Mouse (Mus musculus): ENCODE data around the gene Sgsh.
A peak's percentile ranks its signal among the peaks of the same experiment; 100 is the strongest.

Gene Sgsh

DNA sequence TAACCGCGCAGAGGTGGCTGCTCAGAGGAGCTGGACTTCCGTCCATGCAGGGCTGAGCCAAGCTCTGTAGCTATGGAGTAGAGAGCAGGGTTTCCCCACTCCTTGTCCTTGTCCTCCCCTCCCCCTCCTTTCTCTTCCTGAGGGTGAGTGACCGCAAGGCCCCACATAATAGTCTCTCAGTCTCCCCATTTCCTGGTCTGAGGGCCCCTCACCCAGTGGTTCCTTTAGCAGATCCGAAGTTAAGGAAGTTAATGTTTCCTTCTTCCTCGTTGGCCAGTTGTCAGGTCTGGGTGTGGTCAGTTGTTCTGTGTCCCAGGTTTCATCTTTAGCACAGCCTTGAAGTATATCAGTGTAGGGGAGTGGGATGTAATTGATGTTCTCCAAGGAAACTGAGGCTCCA lies 20.1 kb upstream of the Sgsh start:
- no peak for DNase-seq (ENCODE audit: low read depth)

DNA sequence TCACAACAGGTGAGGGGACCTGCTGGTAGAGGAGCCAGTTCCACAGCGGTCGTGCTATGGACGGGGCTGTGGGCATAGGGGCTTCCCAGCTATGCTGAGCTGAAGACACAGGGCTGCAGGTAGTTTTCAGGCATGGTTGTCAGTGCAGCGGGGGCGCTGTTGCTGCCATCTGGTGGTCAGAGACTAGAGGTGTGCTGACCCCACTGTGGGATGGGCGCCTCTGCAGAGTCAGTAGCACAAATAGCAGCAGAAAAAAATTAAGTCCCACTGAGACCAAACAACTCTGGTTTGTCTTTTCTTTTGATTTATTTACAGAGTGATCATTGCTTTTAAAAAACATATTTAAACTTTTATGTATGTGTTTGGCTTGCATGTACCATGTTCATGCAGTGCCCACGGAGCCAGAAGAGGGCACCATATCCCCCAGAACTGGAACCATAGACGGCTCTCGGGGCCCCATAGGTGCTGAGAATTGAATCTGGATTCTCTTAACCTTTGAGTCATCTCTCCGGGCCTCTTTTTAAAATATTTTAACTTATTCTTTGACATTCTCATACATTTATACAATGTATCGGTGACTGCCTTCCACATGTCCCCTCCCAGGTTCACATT lies 8.3 kb upstream of the Sgsh start:
- peak; percentile 87 for DNase-seq (ENCODE audit: low read depth)

DNA sequence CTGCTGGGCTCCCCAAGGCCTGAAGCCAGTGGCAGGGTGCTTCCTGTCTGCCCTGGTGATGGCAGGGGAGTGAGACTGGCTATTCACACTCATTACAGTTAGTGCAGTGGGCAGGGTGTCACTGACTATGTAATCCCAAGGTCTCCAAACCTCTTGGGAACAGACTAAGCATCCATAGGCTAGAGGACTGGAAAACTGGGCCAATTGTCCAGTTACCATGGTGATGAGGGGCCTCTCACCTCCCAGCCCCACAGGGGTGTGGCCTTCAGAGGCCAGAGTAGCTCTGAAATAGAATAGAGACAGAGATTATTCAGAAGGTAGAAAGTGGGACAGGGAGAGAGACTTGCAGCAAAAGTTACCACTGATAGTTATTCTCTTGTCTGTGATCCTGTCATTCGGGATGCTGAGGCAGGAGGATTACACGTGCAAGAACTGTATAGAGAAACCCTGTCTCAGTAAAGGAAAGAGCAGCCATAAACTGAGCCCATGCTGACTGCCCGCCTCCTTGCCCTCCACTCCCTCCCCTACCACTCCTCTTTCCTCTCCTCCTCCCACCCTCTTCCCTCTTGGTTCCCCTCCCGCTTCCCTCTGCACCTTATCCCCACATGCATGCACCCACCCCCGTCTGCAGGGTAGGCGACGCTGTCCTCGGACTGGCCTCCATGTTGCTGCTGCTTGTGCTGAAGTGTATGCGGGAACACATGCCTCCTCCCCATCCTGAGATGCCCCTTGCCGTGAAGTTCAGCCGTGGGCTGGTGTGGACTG lies 7.6 kb upstream of the Sgsh start:
- no peak for DNase-seq (ENCODE audit: low read depth)

DNA sequence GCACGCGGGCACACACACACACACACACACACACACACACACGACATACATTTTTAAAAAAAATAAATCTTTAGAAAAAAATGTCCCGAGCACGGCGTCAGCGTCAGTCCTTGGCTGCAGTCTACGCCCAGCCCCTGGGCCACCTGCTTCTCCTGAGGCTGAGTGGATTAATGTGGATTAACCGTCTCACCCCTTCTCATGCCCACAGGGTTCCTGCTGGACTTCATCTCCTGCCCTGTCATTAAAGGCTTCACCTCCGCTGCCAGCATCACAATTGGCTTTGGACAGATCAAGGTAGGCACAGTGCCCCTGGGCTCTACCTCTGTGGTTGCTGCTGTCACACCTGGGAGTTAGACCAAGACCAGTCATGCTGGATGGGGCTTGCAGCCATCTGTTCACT lies 3.8 kb upstream of the Sgsh start:
- no peak for DNase-seq (ENCODE audit: low read depth)

DNA sequence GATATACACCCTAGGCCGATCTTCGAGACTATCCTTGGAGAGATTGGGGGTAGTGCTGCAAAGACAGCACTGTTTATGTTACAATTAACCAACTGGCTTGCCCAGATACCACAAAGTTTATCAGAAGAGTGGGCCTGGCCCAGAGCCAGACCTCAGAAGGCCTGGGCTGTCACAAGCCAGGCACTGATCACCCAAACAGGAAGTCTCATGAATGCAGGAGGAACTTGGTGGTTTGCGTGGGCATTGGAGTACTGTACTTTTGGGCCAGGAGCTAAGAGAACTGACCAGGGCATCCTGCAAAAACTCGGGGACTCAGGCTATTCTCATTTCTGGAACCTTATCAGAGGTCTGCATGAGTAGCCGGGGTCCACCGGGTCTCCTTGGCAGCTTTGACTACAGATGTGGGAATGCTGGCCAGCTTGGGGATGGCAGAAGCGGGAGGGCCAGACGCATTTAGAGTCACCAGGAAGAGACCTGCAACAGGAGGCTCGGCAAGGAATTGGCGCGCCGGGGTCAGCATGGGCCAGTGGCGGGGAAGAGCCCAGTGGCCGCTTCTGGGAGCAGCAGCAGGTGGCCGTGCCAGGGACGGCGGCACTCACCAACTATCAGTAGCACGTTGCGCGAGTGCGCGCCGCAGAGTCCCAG lies 416 bp downstream of the Sgsh start:
- DNase-seq (ENCODE audit: low read depth), result peak; percentile 68

DNA sequence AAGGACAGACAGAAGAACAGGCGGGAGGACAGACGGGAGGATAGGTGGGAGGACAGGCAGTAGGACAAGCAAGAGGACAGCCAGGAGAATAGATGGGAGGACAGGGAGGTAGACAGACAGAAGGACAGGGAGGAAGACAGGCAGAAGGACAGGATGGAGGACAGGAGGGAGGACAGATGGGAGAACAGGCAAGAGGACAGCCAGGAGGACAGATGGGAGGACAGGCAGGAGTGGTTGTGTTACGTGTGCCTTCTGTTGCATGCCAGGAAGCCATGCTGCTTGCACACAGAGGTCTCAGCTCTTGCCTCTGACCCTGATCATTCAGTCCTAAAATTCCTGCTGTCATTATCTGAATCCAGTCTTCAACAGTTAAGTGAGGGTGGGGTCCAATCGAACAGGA lies 1.4 kb downstream of the Sgsh start:
- no peak for DNase-seq (ENCODE audit: low read depth)

DNA sequence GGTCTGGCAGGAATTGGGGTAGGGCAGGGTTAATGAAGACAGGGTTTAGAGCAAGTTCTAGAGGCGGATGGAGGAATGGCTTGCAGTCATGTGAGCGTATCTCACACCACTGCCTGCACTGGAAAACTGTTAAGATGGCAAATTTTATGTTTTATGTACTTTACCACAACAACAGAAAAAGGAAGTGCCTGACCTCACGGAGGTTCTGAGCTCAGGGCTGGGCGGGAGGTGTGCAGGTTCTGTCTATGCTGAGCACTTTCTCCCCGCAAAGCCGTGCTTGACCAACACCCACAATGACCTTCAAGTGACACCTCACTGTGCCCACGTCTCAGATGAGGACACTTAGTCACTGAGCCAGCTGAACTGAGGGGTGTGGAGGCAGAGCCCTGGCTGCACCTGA lies 3.2 kb downstream of the Sgsh start:
- DNase-seq (ENCODE audit: low read depth), result peak; percentile 58

DNA sequence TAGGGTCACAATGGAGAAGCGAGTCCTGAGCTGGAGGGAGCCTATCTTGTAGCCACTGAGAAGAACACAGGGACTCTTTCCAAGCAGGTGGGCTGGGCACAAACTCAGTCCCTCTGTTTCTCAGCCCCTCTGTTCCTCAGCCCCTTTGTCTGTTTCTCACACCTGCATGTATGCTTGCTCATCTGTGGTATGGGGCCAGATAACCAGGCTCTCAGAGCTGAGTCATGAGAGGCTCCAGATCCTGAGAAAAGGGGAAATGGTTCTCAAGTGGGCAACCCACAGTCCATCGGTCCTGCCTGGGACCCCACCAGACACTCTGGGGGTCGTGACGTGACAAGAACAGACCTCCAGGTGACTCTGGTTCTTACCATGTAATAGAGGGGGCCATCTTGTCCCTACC lies 8.2 kb downstream of the Sgsh start:
- DNase-seq (ENCODE audit: low read depth), result no peak

DNA sequence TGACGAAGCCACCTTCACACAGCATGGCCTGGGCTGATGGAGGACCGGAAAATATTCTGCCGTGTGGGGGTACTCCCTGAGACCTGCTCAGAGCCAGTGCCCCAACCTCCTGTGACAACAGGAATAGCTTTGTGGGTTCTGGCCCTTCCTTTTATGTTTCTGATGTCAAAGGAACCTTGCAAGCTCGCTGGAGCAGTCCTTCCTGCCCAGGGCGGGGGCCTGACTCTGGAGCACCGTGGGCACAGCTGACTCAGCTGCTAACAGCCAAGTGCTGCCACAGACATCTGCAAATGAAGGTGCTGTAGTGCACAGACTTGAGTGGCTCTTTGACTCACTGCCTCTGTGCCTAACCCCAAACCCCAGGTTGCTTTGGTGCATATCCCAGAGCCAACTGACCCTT lies 10.5 kb downstream of the Sgsh start:
- DNase-seq (ENCODE audit: low read depth), result no peak

DNA sequence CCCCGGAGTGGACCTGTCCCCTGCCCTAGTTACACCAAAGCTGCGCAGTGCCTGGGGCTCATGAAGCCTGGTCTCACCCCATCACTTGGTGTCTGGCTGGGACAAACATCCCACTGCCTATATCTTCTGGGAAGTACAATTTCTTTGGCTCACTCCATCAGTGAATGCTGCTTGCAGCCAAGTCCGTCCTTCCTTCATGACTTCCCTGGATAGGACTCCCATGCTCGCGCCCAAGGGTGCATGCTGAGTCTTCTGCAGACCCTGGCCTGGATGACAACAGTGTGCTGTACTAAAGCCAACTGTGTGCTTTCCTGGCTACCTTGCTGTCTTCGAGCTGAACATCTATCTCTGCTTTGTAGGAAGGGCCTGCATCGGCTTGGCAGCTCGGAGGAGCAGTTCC lies 11.2 kb downstream of the Sgsh start:
- no peak for DNase-seq (ENCODE audit: low read depth)

DNA sequence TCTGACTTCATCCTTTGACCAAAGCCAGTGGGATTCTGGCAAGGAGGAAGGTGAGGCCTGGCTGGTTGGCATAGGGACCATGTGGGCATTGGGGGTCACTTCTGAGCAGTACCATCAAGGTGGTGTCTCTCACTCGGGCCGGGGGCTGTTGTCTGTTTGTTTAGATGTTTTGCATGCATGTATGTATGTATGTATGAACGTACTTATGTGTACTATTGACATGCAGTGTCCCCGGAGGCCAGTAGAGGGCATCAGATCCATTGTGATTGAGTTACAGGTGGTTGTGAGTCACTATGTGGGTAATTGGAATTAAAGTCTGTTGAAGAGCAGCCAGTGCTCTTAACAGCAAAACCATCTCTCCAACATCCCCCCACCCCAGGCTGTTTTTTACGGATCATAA lies 15.7 kb downstream of the Sgsh start:
- DNase-seq (ENCODE audit: low read depth), result peak; percentile 91

DNA sequence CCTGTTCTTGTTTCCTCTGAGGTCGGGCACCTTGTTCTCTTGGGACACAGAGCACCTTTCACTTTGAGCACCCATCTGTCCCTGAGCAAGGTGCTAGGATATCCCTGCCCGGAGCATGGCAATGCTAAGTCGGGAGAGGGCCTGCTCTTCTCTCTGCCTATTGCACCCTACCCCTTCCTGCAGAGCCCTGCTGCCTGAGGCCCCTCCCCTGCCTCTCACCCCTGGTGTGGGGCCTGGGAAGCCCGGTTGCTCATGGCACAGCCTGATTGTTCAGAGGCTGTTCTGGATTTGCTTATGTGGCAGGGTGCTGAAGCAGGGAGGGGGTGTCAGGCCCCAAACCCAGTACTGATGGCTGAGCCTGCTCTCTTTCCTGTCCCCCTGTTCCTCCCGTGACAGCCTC lies 16.2 kb downstream of the Sgsh start:
- DNase-seq (ENCODE audit: low read depth), result no peak

DNA sequence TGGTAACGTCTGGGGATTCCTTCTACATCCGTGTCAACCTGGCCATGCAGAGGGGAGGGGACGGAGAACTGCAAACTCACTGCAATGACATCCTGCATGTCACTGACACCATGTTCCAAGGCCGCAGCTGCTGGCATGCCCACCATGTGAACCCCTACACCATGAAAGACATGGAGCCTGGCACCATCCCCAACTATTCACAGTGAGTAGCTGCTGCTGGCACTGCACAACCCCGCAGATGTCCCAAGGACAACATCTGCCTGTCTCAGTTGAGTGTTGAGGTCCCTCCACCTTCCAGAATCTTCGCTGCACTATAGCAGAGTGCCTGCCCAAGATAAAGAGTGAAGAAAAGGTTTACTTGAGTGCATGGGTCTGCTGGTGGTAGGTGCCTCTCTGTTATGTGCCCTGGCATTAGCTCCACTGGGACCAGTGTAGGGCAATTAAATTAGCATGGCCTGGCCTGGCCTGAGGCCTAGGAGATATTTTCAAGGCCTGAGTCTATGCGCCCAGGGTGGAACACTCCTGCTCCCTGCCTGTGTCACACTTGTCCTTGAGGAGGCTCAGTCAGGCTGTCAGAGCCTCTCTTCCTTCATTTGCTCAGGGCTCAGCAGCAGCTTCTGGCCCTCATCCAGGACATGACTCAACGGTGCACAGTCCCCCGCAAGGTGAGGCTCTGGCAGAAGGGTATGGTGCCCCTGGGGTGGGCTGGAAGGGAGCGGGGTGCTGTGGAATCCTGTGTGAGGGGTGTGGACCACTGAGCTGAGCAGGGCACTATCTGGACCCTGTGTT lies 16.9 kb downstream of the Sgsh start:
- DNase-seq (ENCODE audit: low read depth), result no peak

DNA sequence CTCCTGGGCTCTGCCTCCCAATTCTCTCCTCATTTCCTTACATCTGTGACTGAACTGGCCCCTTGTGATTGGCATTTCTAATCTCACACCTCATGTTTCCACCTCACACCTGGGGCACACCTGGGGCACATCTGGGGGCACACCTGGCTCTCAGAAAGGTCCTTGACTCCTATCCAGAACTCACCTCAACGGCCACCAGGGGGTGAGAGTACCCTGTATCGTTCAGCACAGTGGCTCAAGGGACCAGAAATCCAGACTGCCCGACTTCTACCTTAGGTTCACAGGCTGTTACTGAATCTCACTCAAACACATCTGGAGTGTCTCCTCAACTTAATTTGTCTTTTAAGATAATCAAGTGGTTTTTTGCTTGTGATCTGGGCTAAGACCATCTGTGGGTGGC lies 23.4 kb downstream of the Sgsh start:
- DNase-seq (ENCODE audit: low read depth), result peak; percentile 31

DNA sequence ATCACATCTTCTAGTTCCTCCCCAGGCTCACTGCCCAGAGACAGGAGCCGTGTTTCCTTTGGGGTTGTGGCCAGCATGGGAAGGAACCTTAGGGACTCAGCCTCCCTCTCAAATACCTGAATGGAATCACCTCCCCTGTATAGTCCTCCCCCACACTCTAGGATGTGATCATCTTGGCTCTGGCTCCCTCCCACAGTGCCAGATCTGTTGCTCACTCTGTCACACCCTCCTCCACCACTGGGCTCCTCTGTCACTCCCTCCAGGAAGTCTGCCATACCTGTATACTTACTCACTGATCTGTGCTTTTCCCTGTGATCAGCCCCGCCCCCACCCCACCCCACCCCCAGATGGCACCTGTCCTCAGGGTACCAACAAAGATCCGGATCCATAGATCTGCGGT lies 24.7 kb downstream of the Sgsh start:
- no peak for DNase-seq (ENCODE audit: low read depth)

DNA sequence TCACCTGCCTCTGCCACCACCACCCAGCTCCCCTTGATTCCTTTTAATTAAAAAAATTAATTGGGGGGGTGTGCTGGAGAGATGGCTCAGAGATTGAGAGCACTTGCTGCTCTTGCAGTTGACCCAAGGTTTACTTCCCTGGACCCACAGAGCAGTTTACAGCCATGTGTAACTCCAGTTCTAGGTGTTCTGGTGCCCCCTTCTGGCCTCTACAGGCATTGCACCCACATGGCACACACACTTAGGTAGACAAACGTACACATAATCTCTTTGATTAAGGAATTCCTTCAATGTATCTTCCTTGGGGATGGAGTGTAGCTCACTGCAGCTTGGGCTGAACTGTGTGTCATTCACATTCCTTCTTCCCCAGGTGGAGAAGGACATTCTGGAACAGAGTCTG lies 30.3 kb downstream of the Sgsh start:
- peak; percentile 29 for DNase-seq (ENCODE audit: low read depth)

DNA sequence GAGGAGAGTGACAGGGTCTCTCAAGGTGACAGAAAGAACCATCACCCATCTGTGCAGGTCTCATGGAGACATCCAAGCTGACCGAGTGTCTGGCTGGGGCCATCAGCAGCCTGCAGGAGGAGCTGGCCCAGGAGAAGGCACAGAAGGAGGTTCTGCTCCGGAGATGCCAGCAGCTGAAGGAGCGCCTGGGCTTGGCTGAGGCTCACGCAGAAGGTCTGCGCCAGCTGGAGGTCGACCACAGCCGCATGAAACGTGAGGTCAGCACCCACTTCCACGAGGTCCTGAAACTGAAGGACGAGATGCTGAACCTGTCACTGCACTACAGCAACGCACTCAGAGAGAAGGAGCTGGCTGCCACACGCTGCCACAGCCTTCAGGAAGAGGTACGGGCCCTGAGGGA lies 32.8 kb downstream of the Sgsh start:
- no peak for DNase-seq (ENCODE audit: low read depth)

DNA sequence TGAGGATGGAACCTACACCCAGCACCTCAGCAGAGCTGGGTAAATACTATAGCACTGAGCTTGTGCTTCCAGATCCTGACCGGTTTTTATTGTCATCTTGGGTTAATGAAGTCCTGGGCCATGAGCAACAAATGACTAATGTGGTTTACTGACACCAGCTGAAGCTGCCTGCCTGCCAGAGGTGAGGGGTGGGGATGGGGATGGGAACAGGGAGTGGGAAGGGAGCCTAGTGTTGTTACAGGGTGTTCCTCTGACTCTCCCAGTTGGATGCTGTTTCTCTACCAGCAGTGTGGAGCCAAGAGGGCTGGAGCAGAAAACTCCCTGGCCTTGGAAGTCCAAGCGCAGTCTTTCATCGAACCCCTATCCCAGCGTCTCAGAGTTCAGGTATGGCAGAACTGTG lies 38.6 kb downstream of the Sgsh start:
- no peak for DNase-seq (ENCODE audit: low read depth)

DNA sequence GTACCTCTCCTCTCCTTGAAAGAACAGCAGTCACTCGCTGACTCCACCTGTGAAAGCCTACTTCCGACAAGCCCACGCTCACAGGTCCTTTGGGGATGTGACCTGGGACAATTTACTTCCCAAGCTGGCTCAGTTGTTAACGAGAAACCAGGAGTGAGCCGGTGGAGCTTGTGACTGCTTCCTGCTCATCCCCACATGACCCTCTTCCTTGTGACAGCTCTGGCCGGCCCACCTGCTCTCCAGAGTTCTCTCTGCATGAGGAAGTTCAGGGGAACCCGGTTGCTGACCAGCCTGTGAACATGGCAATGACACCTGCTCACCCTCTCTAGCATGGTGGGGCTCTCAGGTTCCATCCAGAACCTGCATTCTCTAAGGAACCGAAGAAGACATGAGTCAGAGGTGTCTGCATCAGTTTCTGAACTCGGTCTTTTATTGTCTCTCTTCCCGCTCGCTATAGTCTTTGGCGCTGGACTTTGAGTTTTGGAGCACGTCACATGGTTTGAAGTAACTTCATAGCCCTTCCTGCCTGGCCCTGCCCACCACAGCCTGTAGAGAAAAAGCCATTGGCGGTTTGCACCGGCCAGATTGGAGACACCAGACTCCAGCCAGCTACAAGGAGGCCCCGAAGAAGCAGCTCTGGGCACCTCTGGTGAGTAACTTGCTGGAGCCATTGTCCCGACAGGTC lies 40.9 kb downstream of the Sgsh start:
- DNase-seq (ENCODE audit: low read depth), result no peak

DNA sequence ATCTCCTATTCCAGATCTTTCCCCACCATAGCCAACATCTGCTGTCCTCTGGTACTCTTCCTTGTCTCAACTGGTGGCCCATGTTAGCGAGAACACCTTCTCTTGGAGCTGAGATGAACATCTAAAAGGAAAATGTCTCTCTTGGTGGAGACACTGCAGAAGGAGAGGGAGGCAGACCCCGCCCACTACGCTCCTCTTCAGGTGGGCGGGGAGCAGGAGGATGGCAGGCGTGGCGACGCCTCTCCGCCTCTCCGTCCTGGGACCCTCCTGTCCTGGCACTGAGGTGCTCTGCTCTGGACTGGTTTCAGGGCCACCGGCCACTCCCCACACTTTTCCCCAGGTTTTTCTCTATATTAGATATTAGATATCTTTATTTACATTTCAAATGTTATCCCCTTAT lies 44.7 kb downstream of the Sgsh start:
- no peak for DNase-seq (ENCODE audit: low read depth)

DNA sequence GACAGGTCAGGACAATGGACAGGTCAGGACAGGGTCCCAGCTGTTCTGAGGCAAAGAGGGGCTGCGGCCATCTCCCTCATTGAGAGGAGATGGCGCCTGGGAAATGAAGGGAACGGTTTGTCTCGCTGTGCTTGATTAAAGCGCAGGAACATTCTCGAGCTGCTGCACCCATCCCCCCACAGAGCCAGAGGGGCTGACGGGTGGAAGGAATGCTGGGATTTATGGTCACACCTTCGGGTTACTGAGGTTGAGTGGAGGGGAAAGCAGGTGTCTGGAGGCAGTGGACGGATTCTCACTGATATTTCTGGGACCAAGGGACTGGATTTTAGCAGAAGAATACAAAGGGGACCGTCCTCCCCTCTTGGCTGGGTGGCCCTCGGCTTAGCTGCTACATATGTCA lies 47.4 kb downstream of the Sgsh start:
- no peak for DNase-seq (ENCODE audit: low read depth)

DNA sequence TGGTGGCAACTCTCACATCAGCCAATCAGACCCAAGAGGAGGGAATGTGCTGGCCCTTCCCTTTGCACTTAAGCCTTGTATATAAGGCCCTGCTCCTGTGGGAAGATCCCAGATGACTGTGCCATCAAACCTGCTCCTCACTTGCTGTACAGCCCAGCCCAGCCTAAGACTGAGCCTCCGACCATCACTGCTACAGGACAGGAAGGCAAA lies 47.8 kb downstream of the Sgsh start, which contains the start of gene Card14:
TSS of gene Card14 (plus strand) at position 111 of the 210 bp plus-strand sequence.
- no peak for DNase-seq (ENCODE audit: low read depth)

Data from induced T-regulatory cell, adult 2 months (primary cell).